Mouse (Mus musculus) lung, embryonic 14.5 days (tissue): ENCODE data around the gene Tctn1. TPM values are rescaled to one million over a fixed set of nuclear protein-coding genes. Genes with fewer than 3 reads are reported as not detected.

ENCODE experiments used
- ATAC-seq: fragments of 200-750 bp; cut with Nextera tagmentation; 2 replicates; pipeline ENCODE4 v1.8.0; 2017; ENCODE audit warnings: mild to moderate bottlenecking, moderate TSS enrichment, moderate library complexity; ENCODE audit not compliant: insufficient read depth
- DNase-seq: peaks from one replicate; pipeline ENCODE4 v3.0.0-alpha.2; 2015
- H3K27ac ChIP-seq: fragments of 300-500 bp; sonication (generic); 2 replicates; pipeline ENCODE4 v1.5.1; 2014; ENCODE audit warnings: low read depth, mild to moderate bottlenecking, moderate library complexity
- H3K27me3 ChIP-seq: fragments of 300-500 bp; sonication (generic); 2 replicates; pipeline ENCODE4 v1.6.1; 2014; ENCODE audit warnings: low read length, control low read depth; ENCODE audit not compliant: insufficient read depth
- H3K36me3 ChIP-seq: fragments of 300-500 bp; sonication (generic); 2 replicates; pipeline ENCODE4 v1.6.1; 2014; ENCODE audit warnings: control low read depth; ENCODE audit not compliant: insufficient read depth
- H3K4me1 ChIP-seq: fragments of 300-500 bp; sonication (generic); 2 replicates; pipeline ENCODE4 v1.6.1; 2014; ENCODE audit warnings: antibody characterized with exemption, control low read depth; ENCODE audit not compliant: insufficient read depth
- H3K4me2 ChIP-seq: fragments of 300-500 bp; sonication (generic); 2 replicates; pipeline ENCODE4 v1.6.1; 2014; ENCODE audit warnings: mild to moderate bottlenecking
- H3K4me3 ChIP-seq: fragments of 300-500 bp; sonication (generic); 2 replicates; pipeline ENCODE4 v1.5.1; 2014; ENCODE audit warnings: low read depth, low read length
- H3K9ac ChIP-seq: fragments of 300-500 bp; sonication (generic); 2 replicates; pipeline ENCODE4 v1.6.1; 2014
- H3K9me3 ChIP-seq: fragments of 300-500 bp; sonication (generic); 2 replicates; pipeline ENCODE4 v1.6.1; 2016; ENCODE audit warnings: low read depth, low read length, control low read depth
- CTCF ChIP-seq: IDR thresholded peaks from 2 replicates; pipeline ENCODE4 v1.5.1; 2016; ENCODE audit warnings: antibody characterized with exemption, low read depth
- WGBS: fragments of 180-500 bp; shearing (Covaris S2); extraction: QIAGEN DNeasy Blood & Tissue Kit; methylation state at CpG from one replicate; pipeline ENCODE4 v1.1.7; 2014; 5-methylcytosine and 5-hydroxymethylcytosine counted together
- polyA plus RNA-seq: library from polyadenylated mRNA; unstranded; fragments of >200 nt; fragmentation: Nextera tagmentation; extraction: Ambion mirVana; gene quantifications from 2 replicates; pipeline ENCODE4 v1.2.1, GENCODE M21; 2014

Tctn1 gene
- polyA plus RNA-seq, 1 experiment from 2014 or later: 5.7 TPM

DNA sequence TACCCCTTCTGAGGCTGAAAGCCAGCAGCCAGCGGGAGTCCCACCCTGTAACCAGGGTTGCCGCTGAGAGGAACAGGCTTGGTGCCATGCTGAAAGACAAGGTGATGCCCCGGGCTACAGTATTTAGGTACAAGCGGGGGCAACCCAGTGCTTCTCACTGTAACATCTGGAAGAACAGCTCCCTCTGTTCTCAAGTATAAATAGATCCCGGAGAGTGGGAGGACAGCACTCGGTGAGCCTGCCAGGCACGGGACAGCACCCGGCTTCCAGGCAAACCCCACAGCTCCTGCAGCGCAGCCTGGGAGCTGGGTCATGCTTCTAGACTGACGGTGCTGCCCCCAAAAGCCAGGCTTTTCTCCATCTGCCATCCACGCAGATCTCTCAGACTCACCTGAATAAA lies 16.7 kb downstream of the Tctn1 start:
- no peak for ATAC-seq
- no peak overlapping the region for H3K27ac ChIP-seq
- no peak for TF ChIP-seq CTCF
- no peaks in the 10 kb centered on the region for H3K4me1 ChIP-seq
- 80% methylated on average over 11 of the region's 11 CpGs for WGBS
- no peaks in the 10 kb centered on the region for H3K9me3 ChIP-seq
- no peak overlapping the region for H3K9ac ChIP-seq
- H3K4me2 ChIP-seq: no peak overlapping the region
- H3K4me3 ChIP-seq: no peak overlapping the region
- H3K27me3 ChIP-seq: no peaks in the 10 kb centered on the region
- no peak for DNase-seq
- H3K36me3 ChIP-seq: peaks cover 23% of the 10 kb centered on the region

GRCm38 (mm10) chr5:122246547-122247167 lies 17.6 kb downstream of the Tctn1 start:
- H3K4me1 ChIP-seq: no peaks in the 10 kb centered on the region
- TF ChIP-seq CTCF: no peak
- no peaks in the 10 kb centered on the region for H3K27me3 ChIP-seq
- H3K9ac ChIP-seq: no peak overlapping the region
- H3K9me3 ChIP-seq: no peaks in the 10 kb centered on the region
- DNase-seq (no peak), ATAC-seq (no peak)
- no peak overlapping the region for H3K4me2 ChIP-seq
- no peak overlapping the region for H3K27ac ChIP-seq
- H3K36me3 ChIP-seq: peaks cover 26% of the 10 kb centered on the region
- H3K4me3 ChIP-seq: no peak overlapping the region
- 81% methylated on average over 10 of the region's 10 CpGs for WGBS

GRCm38 (mm10) chr5:122245186-122245585 lies 19.1 kb downstream of the Tctn1 start:
- ATAC-seq (no peak), DNase-seq (peak; percentile 52)
- Histone ChIP-seq H3K4me3 (no peak overlapping the region), H3K36me3 (peaks cover 33% of the 10 kb centered on the region), H3K9ac (no peak overlapping the region), H3K4me2 (no peak overlapping the region), H3K9me3 (no peaks in the 10 kb centered on the region), H3K27ac (no peak overlapping the region), H3K27me3 (no peaks in the 10 kb centered on the region), H3K4me1 (no peaks in the 10 kb centered on the region)
- TF ChIP-seq CTCF: no peak
- WGBS: 55% methylated on average over 3 of the region's 3 CpGs

DNA sequence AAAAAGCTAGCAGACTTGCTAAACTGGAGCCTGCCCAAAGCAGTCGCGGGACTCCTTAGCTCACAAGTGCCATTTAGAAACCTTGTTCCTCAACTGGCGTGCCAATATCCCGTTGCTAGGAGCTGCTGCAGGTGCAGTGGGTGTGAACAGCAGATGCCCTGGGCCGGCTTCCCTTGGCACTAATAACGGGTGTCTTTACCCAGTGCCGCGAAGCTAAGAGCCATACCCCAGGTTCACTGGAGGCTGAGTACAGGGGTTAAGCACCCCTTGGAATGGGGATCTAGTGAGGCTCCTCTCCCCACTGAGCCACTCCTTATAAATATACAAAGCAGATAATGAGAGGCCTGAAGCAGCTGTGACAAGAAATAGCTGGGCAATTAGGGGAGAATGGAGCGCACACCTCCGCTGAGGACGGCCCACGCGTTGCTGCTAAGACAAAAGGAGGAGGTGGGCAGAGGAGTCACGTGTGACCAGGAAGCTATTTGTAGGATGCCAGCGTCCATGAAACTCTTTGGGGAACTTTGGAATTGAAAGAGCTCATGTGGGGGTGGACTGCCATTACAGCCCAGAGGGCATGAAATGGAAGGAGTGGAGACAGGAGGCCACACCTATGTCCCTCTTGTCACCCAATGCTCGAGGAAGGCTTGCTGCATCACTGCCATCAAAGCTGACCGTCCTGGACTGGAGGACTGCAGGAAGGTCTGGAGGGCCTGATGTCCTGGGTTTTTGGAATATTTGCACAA lies 20.3 kb downstream of the Tctn1 start:
- 85% methylated on average over 17 of the region's 17 CpGs for WGBS
- DNase-seq (no peak), ATAC-seq (no peak)
- H3K4me3 ChIP-seq: no peak overlapping the region
- no peaks in the 10 kb centered on the region for H3K9me3 ChIP-seq
- peaks cover 33% of the 10 kb centered on the region for H3K36me3 ChIP-seq
- no peak overlapping the region for H3K9ac ChIP-seq
- no peak overlapping the region for H3K27ac ChIP-seq
- no peaks in the 10 kb centered on the region for H3K4me1 ChIP-seq
- H3K4me2 ChIP-seq: no peak overlapping the region
- no peak for TF ChIP-seq CTCF
- H3K27me3 ChIP-seq: no peaks in the 10 kb centered on the region

GRCm38 (mm10) chr5:122242521-122243123 lies 21.6 kb downstream of the Tctn1 start:
- ATAC-seq: no peak
- no peak overlapping the region for H3K4me3 ChIP-seq
- H3K9me3 ChIP-seq: no peaks in the 10 kb centered on the region
- H3K36me3 ChIP-seq: peaks cover 25% of the 10 kb centered on the region; the same call in 1 of the 2 replicates
- H3K4me1 ChIP-seq: no peaks in the 10 kb centered on the region
- H3K27ac ChIP-seq: no peak overlapping the region
- no peaks in the 10 kb centered on the region for H3K27me3 ChIP-seq
- no peak overlapping the region for H3K4me2 ChIP-seq
- H3K9ac ChIP-seq: no peak overlapping the region
- DNase-seq: no peak
- TF ChIP-seq CTCF: no peak
- WGBS: 86% methylated on average over 6 of the region's 6 CpGs

DNA sequence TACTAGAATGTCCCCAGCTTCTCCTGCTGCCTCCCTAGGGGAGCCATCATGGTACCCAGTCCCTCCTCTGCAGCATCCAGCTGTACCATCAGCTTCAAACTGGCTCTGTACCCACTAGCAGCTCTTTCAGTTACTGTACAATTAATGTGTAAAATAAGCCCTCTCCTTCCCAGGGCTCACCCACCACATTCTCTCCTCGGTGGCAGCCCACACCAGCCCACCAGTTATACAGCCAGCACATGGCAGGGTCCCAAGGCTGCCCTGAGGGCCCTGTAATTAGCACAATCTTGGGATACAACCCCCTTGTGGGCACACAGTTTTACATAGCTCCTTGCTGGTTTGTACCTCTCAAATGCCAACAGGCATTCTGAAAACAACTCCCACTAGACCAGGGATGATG lies 23.3 kb downstream of the Tctn1 start:
- 81% methylated on average over 1 of the region's 1 CpGs for WGBS
- TF ChIP-seq CTCF: no peak
- ATAC-seq: no peak
- no peak for DNase-seq
- Histone ChIP-seq H3K27me3 (no peaks in the 10 kb centered on the region), H3K4me3 (no peak overlapping the region), H3K9ac (no peak overlapping the region), H3K27ac (no peak overlapping the region), H3K4me1 (no peaks in the 10 kb centered on the region), H3K36me3 (peaks cover 25% of the 10 kb centered on the region; the same call in 1 of the 2 replicates), H3K4me2 (no peak overlapping the region), H3K9me3 (no peaks in the 10 kb centered on the region)

DNA sequence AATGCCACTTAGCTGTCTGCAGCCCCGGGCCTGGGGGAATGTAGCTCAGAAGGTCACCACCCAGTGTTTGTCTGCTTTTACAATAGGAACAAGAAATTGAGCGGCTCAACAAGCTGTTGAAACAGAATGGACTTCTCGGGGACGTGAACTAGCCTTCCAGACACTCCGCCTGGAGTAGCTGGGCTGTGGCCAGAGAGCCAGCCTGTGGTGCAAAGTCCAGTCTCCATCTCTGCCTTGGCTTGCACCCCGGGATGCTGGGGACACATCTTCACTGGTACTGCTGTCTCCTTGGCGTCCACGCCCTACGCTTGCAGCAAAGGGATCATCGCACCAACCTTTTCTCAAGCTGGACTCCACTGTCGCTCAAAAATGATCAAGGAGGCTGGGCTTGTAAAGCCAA lies 23.7 kb downstream of the Tctn1 start:
- TF ChIP-seq CTCF: no peak
- H3K27me3 ChIP-seq: no peaks in the 10 kb centered on the region
- H3K4me2 ChIP-seq: no peak overlapping the region
- no peaks in the 10 kb centered on the region for H3K4me1 ChIP-seq
- H3K36me3 ChIP-seq: peaks cover 22% of the 10 kb centered on the region; the same call in 1 of the 2 replicates
- H3K4me3 ChIP-seq: no peak overlapping the region
- no peak overlapping the region for H3K27ac ChIP-seq
- no peak for DNase-seq
- no peak for ATAC-seq
- 87% methylated on average over 11 of the region's 11 CpGs for WGBS
- no peak overlapping the region for H3K9ac ChIP-seq
- no peaks in the 10 kb centered on the region for H3K9me3 ChIP-seq
